Mouse (Mus musculus) layer of hippocampus, postnatal 25 days (tissue): ENCODE data around the gene P2rx3. TPM values are rescaled to one million over a fixed set of nuclear protein-coding genes. Genes with fewer than 3 reads are reported as not detected.

Experiments
- DNase-seq, 2 experiments: peaks; one replicate each; pipeline ENCODE4 v3.0.0; 2022; ENCODE audit warnings: mixed read lengths in 2 of 2, low spot score in 1 of 2; ENCODE audit errors: extremely low spot score in 1 of 2
- total RNA-seq, 2 experiments: library from RNA; stranded (reverse); gene quantifications; 2 replicates each; pipeline ENCODE4 v1.2.3; 2021

The P2rx3 gene
- total RNA-seq: 1 to 10 TPM; 1.8 to 2.5 TPM

GRCm38 (mm10) chr2:85037047-85038026 is at the start of gene P2rx3, which contains the start of gene Ssrp1:
Gene P2rx3, minus strand, starts transcription at chr2:85037462.
Gene Ssrp1, plus strand, starts transcription at chr2:85037234.
- DNase-seq: peak; percentile 87 to 89

GRCm38 (mm10) chr2:85073751-85074150 is 36.5 kb upstream of the P2rx3 start:
- no peak for DNase-seq

GRCm38 (mm10) chr2:85071921-85072320 is 34.7 kb upstream of the P2rx3 start:
- no peak for DNase-seq

- no peak for DNase-seq
Measured at GRCm38 (mm10) chr2:85070086-85070485, 32.8 kb upstream of the P2rx3 start.

- no peak for DNase-seq
Measured at GRCm38 (mm10) chr2:85068626-85069025, 31.4 kb upstream of the P2rx3 start.

- DNase-seq: no peak
Measured at GRCm38 (mm10) chr2:85067903-85068625, 30.8 kb upstream of the P2rx3 start.

GRCm38 (mm10) chr2:85066937-85067336 is 29.7 kb upstream of the P2rx3 start:
- DNase-seq: no peak

- DNase-seq: no peak
Measured at GRCm38 (mm10) chr2:85065141-85065875, 28.0 kb upstream of the P2rx3 start.

GRCm38 (mm10) chr2:85061107-85061541 is 23.9 kb upstream of the P2rx3 start:
- no peak for DNase-seq

GRCm38 (mm10) chr2:85060591-85061060 is 23.4 kb upstream of the P2rx3 start:
- no peak for DNase-seq

- DNase-seq: no peak
Measured at GRCm38 (mm10) chr2:85059677-85060076, 22.4 kb upstream of the P2rx3 start.

GRCm38 (mm10) chr2:85056711-85057110 is 19.4 kb upstream of the P2rx3 start:
- DNase-seq: no peak

GRCm38 (mm10) chr2:85053192-85053816 is 16.0 kb upstream of the P2rx3 start:
- no peak for DNase-seq

- DNase-seq: no peak
Measured at GRCm38 (mm10) chr2:85050746-85051145, 13.5 kb upstream of the P2rx3 start.

GRCm38 (mm10) chr2:85050001-85050634 is 12.9 kb upstream of the P2rx3 start:
- DNase-seq: peak in 1 of 2 experiments; percentile 42

- no peak for DNase-seq
Measured at GRCm38 (mm10) chr2:85049277-85049676, 12.0 kb upstream of the P2rx3 start.

GRCm38 (mm10) chr2:85048168-85048751 is 11.0 kb upstream of the P2rx3 start:
- peak; percentile 50 to 64 for DNase-seq

- peak; percentile 82 to 86 for DNase-seq
Measured at GRCm38 (mm10) chr2:85047596-85048167, 10.4 kb upstream of the P2rx3 start, which contains the start of gene Tnks1bp1. Gene Tnks1bp1, plus strand, starts transcription at chr2:85048022.

GRCm38 (mm10) chr2:85047081-85047480 is 9.8 kb upstream of the P2rx3 start:
- DNase-seq: no peak
